Mouse (Mus musculus) megakaryocyte-erythroid progenitor cell, adult 5 weeks (primary cell): ENCODE results near the gene Hoxa3. TPM values are rescaled to one million over a fixed set of nuclear protein-coding genes. Genes with fewer than 3 reads are reported as not detected.

Experiments
- polyA plus RNA-seq: library from polyadenylated mRNA; stranded (reverse); fragments of >175 nt; gene quantifications from 2 replicates; pipeline ENCODE4 v1.2.3, GENCODE M21; 2012

The Hoxa3 gene
- polyA plus RNA-seq, 1 experiment: 3.5 TPM

Other genes starting within 250 kb of the Hoxa3 start
- 5.5 and 6.0 TPM in 2 replicates for gene Skap2, start 200.8 kb downstream of the Hoxa3 start, polyA plus RNA-seq
- gene Hoxa1, start 55.0 kb downstream of the Hoxa3 start, polyA plus RNA-seq: 0.10 and 0.14 TPM in 2 replicates
- gene Hoxa2, start 48.5 kb downstream of the Hoxa3 start, polyA plus RNA-seq: 0.16 and 0.51 TPM in 2 replicates
- not detected in 2 replicates for gene 5730596B20Rik, start 35.8 kb downstream of the Hoxa3 start, polyA plus RNA-seq
- 1.7 and 2.2 TPM in 2 replicates for gene Hoxa4, start 21.6 kb downstream of the Hoxa3 start, polyA plus RNA-seq
- gene Hoxa5, start 8.7 kb downstream of the Hoxa3 start, polyA plus RNA-seq: 5.1 and 8.4 TPM in 2 replicates
- gene Hoxa6, start 4.6 kb downstream of the Hoxa3 start, polyA plus RNA-seq: 3.5 and 6.1 TPM in 2 replicates
- 1.2 TPM in 2 replicates for gene Gm28308, start within 50 bp of the Hoxa3 start, polyA plus RNA-seq
- gene Hoxa7, start 8.5 kb upstream of the Hoxa3 start, polyA plus RNA-seq: 40.9 and 47.0 TPM in 2 replicates
- gene Hoxa9, start 17.8 kb upstream of the Hoxa3 start, polyA plus RNA-seq: 67.7 and 90.5 TPM in 2 replicates
- gene Hoxa10, start 27.5 kb upstream of the Hoxa3 start, polyA plus RNA-seq: 1.0 and 1.2 TPM in 2 replicates
- 0.04 TPM in 1 of 2 replicates, not detected in the other for gene Hoxa11, start 32.5 kb upstream of the Hoxa3 start, polyA plus RNA-seq
- not detected in 2 replicates for gene Hoxa13, start 47.5 kb upstream of the Hoxa3 start, polyA plus RNA-seq
- gene Evx1, start 100.2 kb upstream of the Hoxa3 start, polyA plus RNA-seq: 0.13 and 0.22 TPM in 2 replicates